Mouse (Mus musculus): ENCODE measurements around the gene Fam181a. TPM values are rescaled to one million over a fixed set of nuclear protein-coding genes. Genes with fewer than 3 reads are reported as not detected.

Fam181a gene
- polyA plus RNA-seq, 1 experiment from 2014 or later = 0.35 TPM

DNA sequence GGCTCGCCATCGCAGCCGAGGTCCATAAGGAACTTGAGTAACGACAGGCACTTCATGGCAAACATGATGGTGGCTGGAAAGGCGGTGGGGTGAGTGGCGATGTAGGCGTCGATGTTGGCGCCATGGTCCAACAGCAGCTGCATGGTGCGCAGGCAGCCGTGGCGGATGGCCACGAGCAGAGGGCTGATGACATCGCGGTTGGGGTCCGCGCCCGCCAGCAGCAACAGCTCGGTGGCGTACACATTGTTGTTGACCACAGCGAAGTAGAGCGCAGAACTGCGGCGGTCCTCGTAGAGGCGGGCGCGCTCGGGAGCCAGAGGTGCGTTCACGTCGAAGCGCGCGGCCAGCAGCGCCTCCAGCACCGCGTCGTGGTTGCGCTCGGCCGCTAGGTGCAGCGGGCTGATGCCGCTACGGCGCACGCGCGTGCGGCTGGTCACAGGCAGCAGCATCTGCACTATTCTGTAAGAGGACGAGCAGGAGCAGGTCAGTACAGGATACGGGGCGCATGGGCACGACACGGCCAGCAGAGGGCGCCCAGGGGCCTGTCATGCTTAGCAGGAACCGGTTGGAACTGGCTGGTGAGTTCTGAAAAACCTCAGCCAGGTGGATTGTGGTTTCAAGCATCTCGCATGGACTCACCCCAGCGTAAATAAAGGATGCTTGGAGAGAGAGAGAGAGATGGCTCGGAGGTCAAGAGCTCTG, 14.5 kb downstream of the Fam181a start:
- TF ChIP-seq CTCF (IDR thresholded peaks at IDR 0.05) = peak; percentile 94
- TF ChIP-seq EP300 (IDR thresholded peaks at IDR 0.05) = no peak
- DNase-seq (ENCODE audit: low spot score) = peak; percentile 93

DNA sequence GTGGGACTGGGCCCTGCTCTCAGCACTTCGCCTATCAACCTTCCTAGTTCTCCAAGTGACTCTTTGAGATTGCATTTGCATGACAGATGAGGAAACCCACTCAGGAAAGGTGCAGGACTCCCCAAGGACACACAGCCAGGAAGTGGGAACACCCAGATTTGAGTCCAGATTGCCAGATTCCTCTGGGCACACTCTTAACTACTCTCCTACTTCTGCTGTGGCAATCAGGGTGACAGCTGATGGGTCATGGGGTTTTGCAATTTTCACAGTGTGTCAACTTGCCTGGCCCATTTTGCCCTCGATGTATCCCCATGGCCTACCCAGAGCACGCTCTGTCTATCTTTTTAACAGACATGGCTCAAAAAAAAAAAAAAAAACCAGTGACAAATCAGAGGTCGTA, 15.8 kb downstream of the Fam181a start:
- ATAC-seq (no peak), DNase-seq (ENCODE audit: low spot score) (no peak)
- Histone ChIP-seq H3K4me1 (ENCODE audit: insufficient read depth, low read depth, low read length) (no peaks in the 10 kb centered on the region), H3K4me2 (replicated peaks; ENCODE audit: low read depth, low read length) (no peak overlapping the region), H3K27me3 (replicated peaks; ENCODE audit: insufficient read depth, low read length) (peaks cover 7% of the 10 kb centered on the region), H3K36me3 (ENCODE audit: insufficient read depth, low read length) (no peaks in the 10 kb centered on the region), H3K9ac (replicated peaks; ENCODE audit: low read depth) (no peak overlapping the region), H3K27ac (ENCODE audit: low read length) (no peak overlapping the region), H3K4me3 (ENCODE audit: low read depth, low read length) (no peak overlapping the region), H3K9me3 (ENCODE audit: low read length) (no peaks in the 10 kb centered on the region)
- WGBS = 68% methylated on average over 4 of the region's 4 CpGs
- TF ChIP-seq EP300 (IDR thresholded peaks at IDR 0.05) = no peak
- TF ChIP-seq CTCF (IDR thresholded peaks at IDR 0.05) = no peak

More for the DNA sequence above, 14.5 kb downstream of the Fam181a start:
- no peaks in the 10 kb centered on the region for H3K9me3 ChIP-seq (ENCODE audit: low read length)
- ATAC-seq = peak; percentile 93
- H3K9ac ChIP-seq (replicated peaks; ENCODE audit: low read depth) = no peak overlapping the region
- peak overlapping the region; percentile 47 for H3K4me2 ChIP-seq (replicated peaks; ENCODE audit: low read depth, low read length)
- 0 out of 2 replicates have a peak overlapping the region, but pooled peaks have one; percentile 12 for H3K4me3 ChIP-seq (ENCODE audit: low read depth, low read length)
- peaks cover 7% of the 10 kb centered on the region; the same call in 1 of the 2 replicates for H3K27me3 ChIP-seq (replicated peaks; ENCODE audit: insufficient read depth, low read length)
- WGBS = 7% methylated on average over 58 of the region's 60 CpGs
- H3K36me3 ChIP-seq (ENCODE audit: insufficient read depth, low read length) = no peaks in the 10 kb centered on the region
- H3K27ac ChIP-seq (ENCODE audit: low read length) = no peak overlapping the region
- H3K4me1 ChIP-seq (ENCODE audit: insufficient read depth, low read depth, low read length) = no peaks in the 10 kb centered on the region

DNA sequence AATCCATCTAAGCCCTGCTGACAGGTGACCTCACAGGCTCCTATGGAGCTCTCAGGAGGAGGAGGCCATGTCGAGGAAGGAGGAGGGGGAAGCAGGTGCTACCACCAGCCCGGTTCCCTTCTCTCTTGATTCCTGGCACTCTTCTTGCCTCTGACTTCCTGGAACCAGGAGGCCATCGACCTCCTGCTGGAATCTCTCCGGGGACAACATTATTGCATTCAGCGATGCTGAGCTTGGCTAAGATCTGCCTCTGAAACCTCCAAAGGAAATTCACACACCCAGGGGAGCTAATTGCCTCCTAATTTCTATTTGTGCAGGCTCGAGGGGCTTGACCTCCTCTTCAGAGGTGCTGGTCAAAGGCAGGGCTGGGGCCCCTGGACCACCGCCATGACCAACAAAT, 16.3 kb downstream of the Fam181a start:
- DNase-seq (ENCODE audit: low spot score) (no peak), ATAC-seq (no peak)
- Histone ChIP-seq H3K27ac (ENCODE audit: low read length) (no peak overlapping the region), H3K36me3 (ENCODE audit: insufficient read depth, low read length) (no peaks in the 10 kb centered on the region), H3K9me3 (ENCODE audit: low read length) (no peaks in the 10 kb centered on the region), H3K4me3 (ENCODE audit: low read depth, low read length) (no peak overlapping the region), H3K27me3 (replicated peaks; ENCODE audit: insufficient read depth, low read length) (peaks cover 7% of the 10 kb centered on the region), H3K9ac (replicated peaks; ENCODE audit: low read depth) (no peak overlapping the region), H3K4me1 (ENCODE audit: insufficient read depth, low read depth, low read length) (no peaks in the 10 kb centered on the region), H3K4me2 (replicated peaks; ENCODE audit: low read depth, low read length) (no peak overlapping the region)
- no peak for TF ChIP-seq EP300 (IDR thresholded peaks at IDR 0.05)
- no peak for TF ChIP-seq CTCF (IDR thresholded peaks at IDR 0.05)
- 22% methylated on average over 7 of the region's 7 CpGs for WGBS

DNA sequence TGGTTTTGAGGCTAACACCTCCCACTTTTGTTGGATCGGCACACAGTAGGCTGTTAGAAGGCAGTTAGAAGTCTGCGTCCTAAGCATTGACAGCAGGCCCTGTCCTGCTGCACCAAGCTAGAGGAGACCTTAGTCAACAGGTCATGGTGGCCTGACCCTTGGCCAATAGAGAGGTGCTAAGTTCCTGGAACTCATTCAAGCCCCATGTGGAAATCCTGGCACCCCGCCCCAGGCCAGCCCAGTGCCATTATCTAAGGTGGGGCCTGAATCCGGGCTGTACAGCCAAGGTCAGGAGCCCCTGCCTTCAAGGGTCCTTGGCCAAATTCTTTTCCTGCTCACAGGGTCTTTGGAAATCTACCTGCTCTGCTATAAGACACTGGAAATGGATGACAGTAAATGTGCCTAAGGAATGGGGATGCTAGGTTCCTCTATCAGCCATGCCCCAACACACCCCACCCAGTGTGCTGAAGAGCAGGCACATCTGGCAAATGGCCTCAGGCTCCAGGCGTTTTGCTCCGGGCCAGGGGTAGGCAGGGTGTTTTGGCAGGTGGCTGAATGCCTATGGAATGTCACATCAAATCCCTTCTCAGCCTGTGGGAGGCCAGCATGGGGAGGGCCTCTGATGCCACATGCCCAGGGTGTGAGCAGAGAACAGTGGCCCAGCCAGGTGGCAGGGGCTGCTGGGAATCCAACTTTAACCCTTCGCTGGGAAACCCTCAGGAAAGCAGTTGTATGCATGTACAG, 17.8 kb downstream of the Fam181a start:
- Histone ChIP-seq H3K4me2 (replicated peaks; ENCODE audit: low read depth, low read length) (no peak overlapping the region), H3K27ac (ENCODE audit: low read length) (no peak overlapping the region), H3K27me3 (replicated peaks; ENCODE audit: insufficient read depth, low read length) (peaks cover 7% of the 10 kb centered on the region), H3K9ac (replicated peaks; ENCODE audit: low read depth) (no peak overlapping the region), H3K4me3 (ENCODE audit: low read depth, low read length) (no peak overlapping the region), H3K36me3 (ENCODE audit: insufficient read depth, low read length) (no peaks in the 10 kb centered on the region), H3K4me1 (ENCODE audit: insufficient read depth, low read depth, low read length) (no peaks in the 10 kb centered on the region), H3K9me3 (ENCODE audit: low read length) (no peaks in the 10 kb centered on the region)
- peak; percentile 8; the same call in 1 of the 2 replicates for ATAC-seq
- DNase-seq (ENCODE audit: low spot score) = no peak
- 34% methylated on average over 7 of the region's 7 CpGs for WGBS
- TF ChIP-seq CTCF (IDR thresholded peaks at IDR 0.05) (no peak), EP300 (IDR thresholded peaks at IDR 0.05) (no peak)

DNA sequence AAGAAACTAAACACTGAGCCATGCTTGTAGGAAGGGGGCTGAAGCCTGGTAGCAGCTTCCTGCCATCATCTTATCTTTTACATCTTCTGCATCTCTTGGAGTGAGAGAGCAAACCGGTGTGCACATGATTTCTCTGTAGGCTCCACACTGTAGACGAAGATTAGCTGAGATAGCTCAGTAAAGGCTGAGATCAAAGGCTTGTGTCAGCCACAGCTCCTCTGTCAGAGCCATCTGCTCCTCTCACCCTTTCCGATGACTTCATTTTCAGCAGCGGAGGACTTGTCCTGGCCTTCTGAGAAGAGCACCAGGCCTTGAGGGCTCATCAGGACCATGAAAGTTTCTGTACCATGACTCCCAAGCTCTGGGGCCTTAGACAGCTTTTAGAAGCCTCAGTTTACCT, 20.7 kb downstream of the Fam181a start:
- TF ChIP-seq EP300 (IDR thresholded peaks at IDR 0.05) (no peak), CTCF (IDR thresholded peaks at IDR 0.05) (no peak)
- no peaks in the 10 kb centered on the region; the same call in 1 of the 2 replicates for H3K27me3 ChIP-seq (replicated peaks; ENCODE audit: insufficient read depth, low read length)
- ATAC-seq = no peak
- no peak for DNase-seq (ENCODE audit: low spot score)
- 34% methylated on average over 4 of the region's 4 CpGs for WGBS
- no peak overlapping the region for H3K4me2 ChIP-seq (replicated peaks; ENCODE audit: low read depth, low read length)
- H3K9ac ChIP-seq (replicated peaks; ENCODE audit: low read depth) = no peak overlapping the region
- H3K27ac ChIP-seq (ENCODE audit: low read length) = no peak overlapping the region
- no peaks in the 10 kb centered on the region for H3K36me3 ChIP-seq (ENCODE audit: insufficient read depth, low read length)
- H3K9me3 ChIP-seq (ENCODE audit: low read length) = no peaks in the 10 kb centered on the region
- no peaks in the 10 kb centered on the region for H3K4me1 ChIP-seq (ENCODE audit: insufficient read depth, low read depth, low read length)
- H3K4me3 ChIP-seq (ENCODE audit: low read depth, low read length) = no peak overlapping the region

DNA sequence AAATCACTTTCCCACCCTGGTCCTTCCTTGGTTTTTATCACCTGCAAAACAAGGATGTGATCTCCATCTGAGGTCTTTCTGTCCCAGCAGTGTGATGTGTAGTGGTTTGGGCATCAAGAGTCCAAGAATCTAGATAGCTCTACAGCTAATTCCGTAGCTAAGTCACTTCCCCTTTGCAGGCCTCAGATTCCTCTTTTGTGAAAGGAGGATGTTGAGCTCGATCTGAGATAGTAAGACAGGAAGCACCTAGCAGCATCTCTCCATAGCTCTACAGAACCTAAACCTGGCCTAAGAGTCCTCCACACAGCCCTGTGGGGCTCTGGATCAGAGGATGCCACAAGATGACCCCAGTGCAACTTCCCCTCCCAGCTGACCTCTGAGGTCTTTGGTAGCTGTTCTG, 22.1 kb downstream of the Fam181a start:
- no peak for DNase-seq (ENCODE audit: low spot score)
- Histone ChIP-seq H3K27ac (ENCODE audit: low read length) (no peak overlapping the region), H3K9me3 (ENCODE audit: low read length) (no peaks in the 10 kb centered on the region), H3K4me3 (ENCODE audit: low read depth, low read length) (no peak overlapping the region), H3K36me3 (ENCODE audit: insufficient read depth, low read length) (no peaks in the 10 kb centered on the region), H3K27me3 (replicated peaks; ENCODE audit: insufficient read depth, low read length) (no peaks in the 10 kb centered on the region; the same call in 1 of the 2 replicates), H3K9ac (replicated peaks; ENCODE audit: low read depth) (no peak overlapping the region), H3K4me2 (replicated peaks; ENCODE audit: low read depth, low read length) (no peak overlapping the region), H3K4me1 (ENCODE audit: insufficient read depth, low read depth, low read length) (no peaks in the 10 kb centered on the region)
- no peak for TF ChIP-seq EP300 (IDR thresholded peaks at IDR 0.05)
- TF ChIP-seq CTCF (IDR thresholded peaks at IDR 0.05) = no peak
- WGBS = 79% methylated on average over 2 of the region's 2 CpGs
- no peak for ATAC-seq
